Mouse (Mus musculus): ENCODE data around the gene Tmprss11f. TPM values are rescaled to one million over a fixed set of nuclear protein-coding genes. Genes with fewer than 3 reads are reported as not detected.
"Not testable (repeated sequence)": the region's sequence is repeated elsewhere in the genome, so short reads cannot be mapped to it uniquely, and the experiment has no call there.

The Tmprss11f gene
- polyA plus RNA-seq (2015; fragmentation: Nextera tagmentation; extraction: Ambion mirVana), result 9.5 and 10.8 TPM in 2 replicates

GRCm38 (mm10) chr5:86632324-86632723 is at the start of gene Tmprss11f:
Gene Tmprss11f (minus strand): TSS chr5:86632424.
- H3K9ac ChIP-seq (ENCODE audit: low read length), result no peak within 1 kb of the TSS
- no peaks in the 10 kb centered on the region for H3K27me3 ChIP-seq (ENCODE audit: control insufficient read depth, insufficient read depth, low read length)
- H3K4me2 ChIP-seq (replicated peaks; ENCODE audit: low read depth), result no peak within 1 kb of the TSS
- H3K9me3 ChIP-seq (ENCODE audit: control insufficient read depth, low read length), result no peaks in the 10 kb centered on the region
- no peak for TF ChIP-seq CTCF (IDR thresholded peaks at IDR 0.05; ENCODE audit: low read depth)
- TF ChIP-seq EP300 (optimal IDR thresholded peaks at IDR 0.05), result no peak
- no peaks in the 10 kb centered on the region for H3K36me3 ChIP-seq (ENCODE audit: control insufficient read depth, insufficient read depth, low read length)
- no peaks in the 10 kb centered on the region for H3K4me1 ChIP-seq (replicated peaks; ENCODE audit: control insufficient read depth, insufficient read depth)
- no peak for ATAC-seq (ENCODE audit: low FRiP score, low TSS enrichment)
- no peak for DNase-seq (ENCODE audit: low spot score)
- WGBS, result 44% methylated on average over 5 of the region's 5 CpGs
- no peak within 1 kb of the TSS for H3K27ac ChIP-seq (replicated peaks)
- no peak within 1 kb of the TSS for H3K4me3 ChIP-seq (ENCODE audit: low read depth, low read length)

GRCm38 (mm10) chr5:86676262-86676661 is 44.0 kb upstream of the Tmprss11f start, which contains the start of gene Tmprss11b:
Gene Tmprss11b (minus strand): TSS chr5:86676362.
- 41% methylated on average over 5 of the region's 5 CpGs for WGBS
- Histone ChIP-seq H3K27ac (replicated peaks) (no peak within 1 kb of the TSS), H3K4me1 (replicated peaks; ENCODE audit: control insufficient read depth, insufficient read depth) (no peaks in the 10 kb centered on the region), H3K4me2 (replicated peaks; ENCODE audit: low read depth) (no peak within 1 kb of the TSS), H3K9me3 (ENCODE audit: control insufficient read depth, low read length) (no peaks in the 10 kb centered on the region), H3K9ac (ENCODE audit: low read length) (no peak within 1 kb of the TSS), H3K4me3 (ENCODE audit: low read depth, low read length) (no peak within 1 kb of the TSS), H3K27me3 (ENCODE audit: control insufficient read depth, insufficient read depth, low read length) (no peaks in the 10 kb centered on the region), H3K36me3 (ENCODE audit: control insufficient read depth, insufficient read depth, low read length) (no peaks in the 10 kb centered on the region)
- no peak for ATAC-seq (ENCODE audit: low FRiP score, low TSS enrichment)
- DNase-seq (ENCODE audit: low spot score), result no peak
- no peak for TF ChIP-seq CTCF (IDR thresholded peaks at IDR 0.05; ENCODE audit: low read depth)

- not testable (repeated sequence) for H3K9me3 ChIP-seq (ENCODE audit: control insufficient read depth, low read length); H3K9ac ChIP-seq (ENCODE audit: low read length); H3K36me3 ChIP-seq (ENCODE audit: control insufficient read depth, insufficient read depth, low read length); H3K27ac ChIP-seq (replicated peaks); ATAC-seq (ENCODE audit: low FRiP score, low TSS enrichment); H3K4me2 ChIP-seq (replicated peaks; ENCODE audit: low read depth); H3K4me3 ChIP-seq (ENCODE audit: low read depth, low read length); H3K27me3 ChIP-seq (ENCODE audit: control insufficient read depth, insufficient read depth, low read length); H3K4me1 ChIP-seq (replicated peaks; ENCODE audit: control insufficient read depth, insufficient read depth); DNase-seq (ENCODE audit: low spot score)
- 32% methylated on average over 4 of the region's 4 CpGs for WGBS
- TF ChIP-seq CTCF (IDR thresholded peaks at IDR 0.05; ENCODE audit: low read depth), result peak; percentile 64
Observed at GRCm38 (mm10) chr5:86649185-86649584, 17.0 kb upstream of the Tmprss11f start.

- DNase-seq (ENCODE audit: low spot score) (no peak), ATAC-seq (ENCODE audit: low FRiP score, low TSS enrichment) (no peak)
- no peak overlapping the region for H3K27ac ChIP-seq (replicated peaks)
- H3K4me1 ChIP-seq (replicated peaks; ENCODE audit: control insufficient read depth, insufficient read depth), result no peaks in the 10 kb centered on the region
- WGBS, result 51% methylated on average over 3 of the region's 3 CpGs
- H3K9me3 ChIP-seq (ENCODE audit: control insufficient read depth, low read length), result no peaks in the 10 kb centered on the region
- H3K36me3 ChIP-seq (ENCODE audit: control insufficient read depth, insufficient read depth, low read length), result no peaks in the 10 kb centered on the region
- TF ChIP-seq CTCF (IDR thresholded peaks at IDR 0.05; ENCODE audit: low read depth), result no peak
- no peak for TF ChIP-seq EP300 (optimal IDR thresholded peaks at IDR 0.05)
- H3K9ac ChIP-seq (ENCODE audit: low read length), result no peak overlapping the region
- H3K4me2 ChIP-seq (replicated peaks; ENCODE audit: low read depth), result no peak overlapping the region
- H3K27me3 ChIP-seq (ENCODE audit: control insufficient read depth, insufficient read depth, low read length), result no peaks in the 10 kb centered on the region; the same call in 1 of the 2 replicates
- no peak overlapping the region for H3K4me3 ChIP-seq (ENCODE audit: low read depth, low read length)
Observed at GRCm38 (mm10) chr5:86640795-86641194, 8.6 kb upstream of the Tmprss11f start.

- TF ChIP-seq EP300 (optimal IDR thresholded peaks at IDR 0.05) (no peak), CTCF (IDR thresholded peaks at IDR 0.05; ENCODE audit: low read depth) (no peak)
- no peak for ATAC-seq (ENCODE audit: low FRiP score, low TSS enrichment)
- DNase-seq (ENCODE audit: low spot score), result no peak
Observed at GRCm38 (mm10) chr5:86630700-86631099, 1.5 kb downstream of the Tmprss11f start.

GRCm38 (mm10) chr5:86621778-86622177 is 10.4 kb downstream of the Tmprss11f start:
- no peaks in the 10 kb centered on the region for H3K9me3 ChIP-seq (ENCODE audit: control insufficient read depth, low read length)
- H3K9ac ChIP-seq (ENCODE audit: low read length), result no peak overlapping the region
- no peaks in the 10 kb centered on the region for H3K36me3 ChIP-seq (ENCODE audit: control insufficient read depth, insufficient read depth, low read length)
- TF ChIP-seq CTCF (IDR thresholded peaks at IDR 0.05; ENCODE audit: low read depth) (0 out of 2 replicates have a peak, but pooled peaks have one; percentile 3), EP300 (optimal IDR thresholded peaks at IDR 0.05) (no peak)
- ATAC-seq (ENCODE audit: low FRiP score, low TSS enrichment), result no peak
- DNase-seq (ENCODE audit: low spot score), result no peak
- H3K4me3 ChIP-seq (ENCODE audit: low read depth, low read length), result no peak overlapping the region
- H3K27ac ChIP-seq (replicated peaks), result no peak overlapping the region
- no peaks in the 10 kb centered on the region for H3K27me3 ChIP-seq (ENCODE audit: control insufficient read depth, insufficient read depth, low read length)
- no peak overlapping the region for H3K4me2 ChIP-seq (replicated peaks; ENCODE audit: low read depth)
- WGBS, result 73% methylated on average over 1 of the region's 1 CpGs
- no peaks in the 10 kb centered on the region for H3K4me1 ChIP-seq (replicated peaks; ENCODE audit: control insufficient read depth, insufficient read depth)

More at GRCm38 (mm10) chr5:86630700-86631099, 1.5 kb downstream of the Tmprss11f start:
- H3K4me2 ChIP-seq (replicated peaks; ENCODE audit: low read depth), result no peak overlapping the region
- H3K36me3 ChIP-seq (ENCODE audit: control insufficient read depth, insufficient read depth, low read length), result no peaks in the 10 kb centered on the region
- no peaks in the 10 kb centered on the region for H3K9me3 ChIP-seq (ENCODE audit: control insufficient read depth, low read length)
- H3K27ac ChIP-seq (replicated peaks), result no peak overlapping the region
- WGBS, result 54% methylated on average over 2 of the region's 2 CpGs
- H3K4me3 ChIP-seq (ENCODE audit: low read depth, low read length), result no peak overlapping the region
- H3K27me3 ChIP-seq (ENCODE audit: control insufficient read depth, insufficient read depth, low read length), result no peaks in the 10 kb centered on the region
- H3K9ac ChIP-seq (ENCODE audit: low read length), result no peak overlapping the region
- H3K4me1 ChIP-seq (replicated peaks; ENCODE audit: control insufficient read depth, insufficient read depth), result no peaks in the 10 kb centered on the region
